Mouse (Mus musculus) megakaryocyte progenitor cell, adult 5-6 weeks (primary cell): ENCODE results near the gene Rimbp2. TPM values are rescaled to one million over a fixed set of nuclear protein-coding genes. Genes with fewer than 3 reads are reported as not detected.
A peak's percentile ranks its signal among the peaks of the same experiment; 100 is the strongest.
"Not testable (repeated sequence)": the region's sequence is repeated elsewhere in the genome, so short reads cannot be mapped to it uniquely, and the experiment has no call there.

ENCODE experiments used
- ATAC-seq: replicated peaks from 2 replicates; pipeline ENCODE4 v1.8.0; 2016; ENCODE audit warnings: mild to moderate bottlenecking, moderate TSS enrichment, inconsistent platforms; ENCODE audit not compliant: poor library complexity
- total RNA-seq, 2 experiments: library from RNA; stranded (forward) in 1 of 2; stranded (reverse) in 1 of 2; fragments of 157-497, 149-512 nt in 1 of 2; fragments of 200-1000 nt in 1 of 2; gene quantifications; 2 replicates each; pipeline versions ENCODE4 v1.2.3 to v1.2.4; 2015 to 2017

The Rimbp2 gene
- total RNA-seq, 2 experiments from 2014 or later: not detected

DNA sequence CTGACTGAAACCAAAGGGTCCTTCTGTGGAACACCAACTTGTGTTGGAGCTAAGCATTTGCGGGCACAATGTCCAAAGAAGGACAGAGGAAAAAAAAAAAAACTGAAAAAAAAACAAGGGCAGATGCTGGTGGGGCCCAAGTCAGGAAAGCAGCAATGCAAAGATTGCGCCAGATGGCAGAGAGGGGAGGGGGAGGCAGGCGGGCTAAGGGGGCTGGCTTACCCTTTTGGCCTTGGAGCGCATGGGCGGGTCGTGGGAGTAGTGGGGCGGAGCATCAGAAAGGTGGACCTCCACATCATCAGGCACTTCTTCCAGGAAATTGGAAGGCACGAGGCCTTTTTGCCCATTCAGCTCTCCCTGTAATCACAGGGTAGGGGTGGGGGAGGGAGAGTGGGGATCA, 192.2 kb downstream of the Rimbp2 start:
- no peak for ATAC-seq

DNA sequence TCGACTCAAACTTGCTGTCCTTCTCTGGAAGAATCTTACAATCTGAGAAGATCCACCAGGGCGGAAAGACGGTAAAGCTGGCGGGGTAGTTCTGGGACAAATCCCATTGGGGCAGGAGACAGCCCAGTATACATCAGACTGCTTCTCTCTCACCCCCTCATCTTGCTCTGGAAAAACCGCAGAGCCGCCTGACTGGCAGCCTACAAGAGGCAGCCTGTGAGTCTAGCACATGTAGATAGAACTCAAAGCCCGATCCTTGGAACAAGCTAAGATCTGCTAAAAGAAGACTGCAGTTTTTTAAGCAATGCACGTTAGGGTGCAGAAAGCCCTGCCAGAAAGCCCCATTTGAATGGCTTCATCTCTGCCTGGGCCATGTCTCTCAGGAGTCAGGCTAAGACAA, 207.0 kb downstream of the Rimbp2 start:
- no peak for ATAC-seq

DNA sequence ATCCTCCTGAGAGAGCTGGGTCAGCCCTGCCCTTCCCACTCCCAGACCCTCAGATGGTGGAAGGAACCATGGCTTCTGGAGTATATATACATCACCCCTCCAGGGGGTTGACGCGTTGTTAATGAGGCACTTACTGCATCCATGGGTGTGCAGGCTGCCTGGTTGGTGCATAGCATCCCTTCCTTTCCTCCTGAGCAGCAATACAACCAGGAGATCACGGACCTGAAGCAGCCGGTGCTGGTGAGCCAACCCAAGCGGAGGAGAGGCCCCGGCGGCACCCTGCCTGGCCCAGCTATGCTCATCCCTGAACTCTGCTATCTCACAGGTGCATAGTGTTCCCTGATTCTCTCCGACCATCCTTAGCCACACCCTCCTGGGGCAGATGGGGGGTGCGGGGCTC, 208.1 kb downstream of the Rimbp2 start:
- no peak for ATAC-seq

DNA sequence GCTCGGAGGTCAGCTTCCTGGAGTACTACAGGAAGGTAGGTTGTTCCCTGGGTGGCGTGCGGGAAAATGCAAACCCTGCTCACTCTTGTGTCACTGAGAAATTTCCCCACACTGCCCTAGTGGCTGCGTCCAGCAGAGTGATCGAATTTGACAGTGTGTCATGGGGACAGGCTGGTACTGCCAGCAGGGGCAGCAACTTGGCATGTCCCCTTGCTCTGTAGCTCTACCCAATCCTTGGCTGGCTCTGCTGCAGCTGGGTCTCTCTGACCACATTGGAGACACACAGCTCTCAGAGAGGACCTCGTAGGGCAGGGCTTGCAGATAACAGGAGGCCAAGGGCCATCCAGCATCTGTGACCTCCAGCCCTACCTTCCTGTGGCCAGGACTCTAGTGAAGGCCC, 208.9 kb downstream of the Rimbp2 start:
- ATAC-seq: no peak

DNA sequence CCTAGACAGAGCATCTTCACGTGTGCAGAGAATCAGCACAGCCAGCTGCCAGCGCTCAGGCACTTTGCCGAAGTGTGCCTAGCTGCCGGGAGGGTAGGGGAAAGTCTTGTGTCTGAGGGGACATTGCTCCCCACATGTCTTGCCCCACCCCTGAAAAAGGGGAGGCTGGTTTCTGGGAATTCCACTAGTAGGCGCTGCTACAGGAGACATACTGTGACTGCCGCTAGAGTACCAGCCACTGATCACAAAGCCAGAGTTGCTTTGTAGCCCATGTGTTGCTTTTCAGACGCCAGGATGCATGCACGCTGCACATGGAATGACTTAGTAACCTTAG, 213.5 kb downstream of the Rimbp2 start:
- ATAC-seq: no peak

DNA sequence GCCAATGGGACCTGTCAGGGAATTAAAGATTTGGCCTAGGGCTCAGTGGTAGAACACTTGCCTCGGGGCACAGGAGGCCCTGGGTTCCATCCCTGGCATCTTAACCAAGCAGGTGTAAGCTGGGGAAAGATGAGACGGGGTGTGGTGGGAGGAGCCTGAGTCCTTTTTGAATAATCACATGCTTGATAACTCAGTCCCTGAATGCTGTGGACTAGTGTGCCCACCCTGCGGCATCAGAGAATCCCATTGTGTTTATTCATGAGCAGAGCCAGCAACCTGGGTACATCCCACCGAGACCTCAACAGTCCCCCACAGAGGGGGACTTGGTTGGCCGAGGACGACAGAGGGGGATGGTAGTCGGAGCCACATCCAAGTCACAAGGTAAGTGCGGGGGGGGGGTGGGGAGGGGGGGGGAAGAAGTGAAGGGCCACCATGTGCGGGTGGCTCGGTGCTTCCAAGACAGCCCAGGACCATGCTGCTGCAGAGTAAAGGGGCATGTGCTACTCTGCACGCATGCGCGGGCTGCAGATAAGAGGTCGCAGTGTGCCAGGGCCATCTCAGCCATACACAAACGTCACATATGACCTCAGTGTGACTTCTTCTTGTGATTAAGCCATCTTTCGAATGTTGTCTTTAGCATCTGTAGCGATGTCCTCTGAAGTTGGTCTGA, 214.0 kb downstream of the Rimbp2 start:
- no peak for ATAC-seq

DNA sequence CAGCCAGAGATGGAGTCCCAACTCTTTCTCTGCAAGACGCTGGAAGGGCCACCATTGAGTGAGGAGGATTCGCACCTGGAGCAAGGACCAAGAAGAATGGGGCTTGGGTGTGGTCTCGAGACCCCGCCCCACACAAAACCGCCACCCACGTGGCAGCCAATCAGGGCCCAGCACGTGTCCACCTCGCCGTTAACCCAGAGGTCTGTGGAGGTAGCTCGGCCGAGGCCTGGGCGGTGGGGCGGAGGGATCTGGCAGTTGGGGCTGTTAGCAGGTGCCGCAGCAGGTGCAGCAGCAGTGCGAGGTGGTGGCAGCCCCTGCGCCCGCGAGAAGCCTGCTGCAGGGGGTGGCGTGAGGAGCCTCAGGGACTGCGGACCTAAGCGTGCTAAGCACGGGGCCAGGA, 217.4 kb downstream of the Rimbp2 start:
- no peak for ATAC-seq

DNA sequence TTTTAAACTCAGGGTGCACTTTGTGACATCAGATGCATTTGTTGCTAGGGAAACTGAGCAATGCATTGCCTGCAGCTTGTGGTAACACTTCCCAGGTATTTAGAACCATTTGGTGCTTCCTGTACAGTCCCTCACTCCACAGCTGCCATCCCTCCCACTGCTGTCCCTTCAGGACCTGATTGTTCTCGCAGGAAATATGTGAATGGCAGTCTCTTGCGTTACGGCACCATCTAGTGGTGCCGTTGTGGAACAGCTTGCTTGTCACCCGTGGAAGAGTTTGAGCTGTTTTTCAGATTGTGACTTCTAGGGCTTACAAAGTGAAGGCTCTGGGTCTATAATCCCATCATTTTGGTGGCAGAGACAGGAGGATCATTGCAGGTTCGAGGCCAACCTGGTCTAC, 219.3 kb downstream of the Rimbp2 start:
- ATAC-seq: peak; percentile 88

DNA sequence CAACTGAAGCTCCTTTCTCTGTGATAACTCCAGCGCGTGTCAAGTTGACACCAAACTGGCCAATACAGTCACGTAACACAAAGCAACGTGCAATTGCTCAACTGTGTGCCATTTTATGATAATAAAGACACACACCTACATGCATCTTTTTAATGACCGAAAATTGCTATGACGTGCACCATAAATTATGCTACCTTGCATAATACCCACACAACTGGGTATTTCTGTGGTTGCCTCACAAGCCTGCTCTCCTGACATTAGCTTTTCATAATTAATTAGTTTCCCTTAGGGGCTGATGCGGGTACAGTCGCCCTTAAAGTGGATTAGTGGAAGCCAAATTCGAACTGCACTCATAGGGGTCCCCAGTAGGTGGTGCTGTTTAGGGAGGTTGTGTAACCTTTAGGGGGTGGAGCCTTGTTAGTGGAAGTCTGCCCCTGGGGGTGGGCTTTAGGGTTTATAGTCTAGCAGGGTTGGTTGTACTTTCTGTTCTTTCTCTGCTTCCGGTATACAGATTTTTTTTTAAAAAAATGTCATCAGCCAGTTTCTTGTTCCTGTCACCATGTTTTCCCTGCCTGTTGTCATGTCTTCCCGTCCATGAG, 220.8 kb downstream of the Rimbp2 start:
- peak; percentile 68 for ATAC-seq

DNA sequence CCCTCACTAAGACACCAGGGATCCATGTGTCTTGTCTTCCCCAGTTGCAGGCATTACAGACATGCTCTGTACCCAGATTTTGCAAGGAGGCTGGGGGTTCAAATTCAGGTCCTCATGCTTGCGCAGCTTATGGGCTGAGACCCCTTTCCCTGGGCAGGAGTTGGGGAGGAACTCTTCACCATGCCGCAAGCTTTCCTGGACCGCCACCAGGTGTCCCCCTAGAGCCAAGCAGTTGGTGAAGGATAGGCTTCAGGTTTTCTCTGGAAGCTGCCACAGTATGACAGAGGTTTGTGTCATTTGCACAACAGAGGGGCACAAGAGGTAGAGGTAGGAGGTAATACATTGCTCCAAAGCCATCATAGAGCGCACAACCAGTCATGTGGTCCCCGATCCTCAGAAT, 222.7 kb downstream of the Rimbp2 start:
- ATAC-seq: no peak

DNA sequence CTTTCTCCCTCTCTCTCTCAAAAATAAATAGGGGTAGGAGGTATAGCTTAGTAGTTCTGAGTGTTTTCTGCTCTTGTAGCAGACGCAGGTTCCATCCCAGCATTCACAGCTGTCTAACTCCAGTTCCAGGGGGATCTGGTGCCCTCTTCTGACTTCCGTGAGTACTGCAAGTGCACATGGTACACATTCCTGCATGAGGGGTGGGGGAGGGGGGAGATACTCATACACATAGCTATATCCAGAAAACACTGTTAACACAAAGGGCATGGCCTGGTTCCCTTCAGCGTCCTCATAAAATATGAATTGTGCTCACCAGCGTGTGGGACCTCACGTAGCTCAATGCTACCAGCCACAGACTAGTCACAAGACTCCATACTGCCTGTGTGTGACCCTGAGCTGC, 223.9 kb downstream of the Rimbp2 start:
- no peak for ATAC-seq

DNA sequence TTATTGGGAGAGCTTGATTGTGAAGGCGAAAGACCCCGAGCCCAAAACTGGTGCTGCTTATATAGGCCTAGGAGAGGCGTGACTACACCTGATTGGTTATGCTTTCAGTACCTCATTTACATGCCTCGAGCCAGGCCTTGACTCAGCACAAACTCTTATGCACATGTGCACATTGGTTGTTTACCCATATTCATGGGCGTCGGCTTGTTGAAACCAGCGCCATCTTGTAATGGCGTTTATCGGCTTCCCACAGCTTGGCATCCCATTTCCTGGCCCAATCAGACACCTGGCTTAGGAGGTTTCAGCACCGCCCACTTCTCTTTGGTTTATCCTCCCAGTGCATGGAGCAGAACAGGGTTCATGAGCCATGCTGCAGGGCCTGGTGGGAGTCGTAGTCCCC, 232.8 kb downstream of the Rimbp2 start:
- not testable (repeated sequence) for ATAC-seq

DNA sequence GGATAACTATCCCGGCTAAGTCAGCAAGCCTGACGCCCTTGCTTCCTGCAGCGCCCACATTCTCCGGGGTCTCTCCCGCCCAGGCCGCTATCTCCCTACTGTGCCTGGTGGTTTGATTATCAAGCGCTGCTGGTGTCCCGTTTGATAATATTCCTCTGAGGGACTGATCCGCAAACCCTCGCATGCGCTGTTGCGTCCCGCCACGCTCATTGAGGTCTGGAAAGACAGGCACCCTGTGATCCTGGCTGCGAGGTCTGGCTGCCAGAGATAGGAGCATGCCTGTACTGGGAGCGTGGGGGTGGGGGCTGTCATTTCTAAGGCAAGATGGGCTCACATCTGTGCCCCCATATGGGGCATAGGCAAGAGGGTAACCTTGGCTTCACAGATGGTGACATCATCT, 238.1 kb downstream of the Rimbp2 start:
- no peak for ATAC-seq

DNA sequence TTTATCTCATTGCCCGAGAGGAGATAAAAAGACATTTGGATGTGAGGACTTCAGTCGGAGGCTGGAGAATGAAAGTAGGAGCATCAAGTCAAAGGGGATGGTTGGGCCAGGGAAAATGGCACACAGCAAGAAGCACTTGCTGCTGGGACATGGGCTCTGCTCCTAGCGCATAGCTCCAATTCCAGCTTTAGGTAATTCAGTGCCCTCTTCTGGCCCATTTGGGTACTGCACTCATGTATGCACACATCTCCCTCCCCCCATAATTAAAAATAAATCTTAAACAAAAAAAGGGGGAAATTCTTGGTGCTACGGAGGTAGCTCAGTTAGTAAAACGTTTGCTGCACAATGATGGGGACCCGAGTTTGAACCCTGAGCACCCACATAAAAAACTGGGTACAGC, 241.4 kb downstream of the Rimbp2 start:
- no peak for ATAC-seq

DNA sequence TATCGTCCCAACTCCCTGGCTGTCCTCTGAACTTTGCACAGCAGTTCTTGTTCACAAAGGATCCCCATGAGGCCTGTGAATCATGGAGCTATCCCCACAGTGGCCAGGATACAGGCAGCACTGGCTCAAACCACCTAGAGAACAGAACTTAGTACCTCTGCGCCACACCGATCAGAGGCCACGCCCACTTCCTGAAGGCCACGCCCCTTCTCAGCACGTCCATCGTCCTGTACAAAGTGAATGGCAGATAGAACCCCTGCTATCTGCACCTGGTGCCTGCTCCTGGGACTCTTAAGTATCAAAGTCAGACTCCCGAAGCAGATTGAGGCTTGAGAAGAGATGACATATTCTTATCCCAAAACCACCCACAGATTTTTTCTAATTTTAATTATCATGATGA, 242.7 kb downstream of the Rimbp2 start:
- no peak for ATAC-seq

DNA sequence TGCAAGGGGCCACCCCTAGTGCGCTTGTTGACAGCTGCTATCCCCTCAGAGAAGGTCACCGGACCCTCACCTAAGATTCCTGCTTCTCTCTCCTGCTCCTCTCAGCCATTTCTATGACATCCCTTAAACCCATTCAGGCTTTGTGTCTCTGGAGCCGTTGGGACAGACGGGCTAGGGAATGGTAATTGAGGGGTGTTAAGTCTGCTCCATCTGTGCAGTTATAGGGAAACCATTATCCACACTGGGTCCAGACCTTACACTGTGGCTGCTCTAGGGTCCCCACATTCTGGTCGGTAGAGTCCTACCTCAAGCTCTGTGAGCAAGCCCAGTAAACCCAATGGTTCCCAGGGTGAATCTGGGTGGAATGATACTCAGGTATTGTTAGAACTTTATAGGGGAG, 244.4 kb downstream of the Rimbp2 start:
- no peak for ATAC-seq

Other genes starting within 250 kb of the Rimbp2 start
- gene Stx2, start 55.1 kb upstream of the Rimbp2 start, total RNA-seq (2015): 12.6 and 19.4 TPM in 2 replicates
- 24.3 and 26.0 TPM in 2 replicates for gene Stx2, start 55.1 kb upstream of the Rimbp2 start, total RNA-seq (2017)
- 583 and 587 TPM in 2 replicates for gene Ran, start 66.6 kb upstream of the Rimbp2 start, total RNA-seq (2015)
- gene Ran, start 66.6 kb upstream of the Rimbp2 start, total RNA-seq (2017): 525 and 594 TPM in 2 replicates
- 0.15 and 0.59 TPM in 2 replicates for gene Adgrd1, start 143.3 kb upstream of the Rimbp2 start, total RNA-seq (2015)
- 0.50 and 0.51 TPM in 2 replicates for gene Adgrd1, start 143.3 kb upstream of the Rimbp2 start, total RNA-seq (2017)